8 mouse cellular contexts compared by ENCODE assay signal in the genomic region with DNA sequence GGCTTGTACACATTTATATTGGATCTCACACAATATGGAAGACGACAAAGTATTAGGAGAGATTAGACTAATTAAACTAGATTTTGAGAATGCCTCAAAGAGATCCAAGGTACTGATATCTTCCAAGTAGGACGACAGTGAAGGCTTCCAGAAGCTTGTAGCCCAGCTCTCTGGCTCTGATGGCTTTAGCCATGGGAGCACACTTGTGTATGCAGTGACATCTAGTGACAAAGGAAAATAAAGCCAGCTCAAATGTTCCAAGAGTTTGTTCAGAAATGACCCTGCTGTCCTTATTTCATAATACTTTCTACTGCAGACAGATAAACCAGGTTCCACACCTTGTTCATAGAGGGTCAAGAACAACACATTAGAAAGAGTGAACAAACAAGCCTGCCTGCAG.
A peak's percentile ranks its signal among the peaks of the same experiment; 100 is the strongest.
DNase-seq lines count a peak whose midpoint lies in the region; ATAC-seq and TF ChIP-seq lines count a peak whose summit lies in the region.

No protein-coding gene starts in this region.

- no peak for TF ChIP-seq POLR2A in kidney, adult 2 months (IDR thresholded peaks at IDR 0.05; ENCODE audit: low read depth, low read length)

- CTCF ChIA-PET in Patski (lab: Charles Lee): interaction anchor here (1.0 to 2.1 kb wide), 10 partner anchors 69 to 739 kb away, joined by 3 to 9 read pairs (median 4); no protein-coding TSS in a partner anchor

- no peaks in the 10 kb centered on the region for H3K36me3 ChIP-seq in hindbrain, embryonic 10.5 days
- H3K36me3 ChIP-seq in hindbrain, embryonic 13.5 days: no peaks in the 10 kb centered on the region
- H3K36me3 ChIP-seq in kidney, adult 2 months (ENCODE audit: control insufficient read depth, insufficient read depth, low read length): no peaks in the 10 kb centered on the region

- peaks cover 27% of the 10 kb centered on the region for H3K4me1 ChIP-seq in hindbrain, embryonic 10.5 days (replicated peaks)
- H3K4me1 ChIP-seq in hindbrain, embryonic 13.5 days (replicated peaks): peaks cover 18% of the 10 kb centered on the region; the same call in 1 of the 2 replicates
- no peaks in the 10 kb centered on the region for H3K4me1 ChIP-seq in kidney, adult 2 months (ENCODE audit: control insufficient read depth, insufficient read depth, low read length)

- in situ Hi-C loops in Patski (cut with MboI; ENCODE audit: low pct_unique_long_range_greater_than_20kb): loop anchor here (5.0 to 10.0 kb wide), 7 partner anchors 210 to 820 kb away; a partner anchor contains a TSS

- H3K4me2 ChIP-seq in hindbrain, embryonic 13.5 days: no peak overlapping the region

- DNase-seq in hindbrain, embryonic 10.5 days (ENCODE audit: low spot score): peak; percentile 8
- no peak for DNase-seq in Patski (ENCODE audit: low read depth, low spot score)
- DNase-seq in cerebellum, postnatal 14 days: peak; percentile 51 to 64
- DNase-seq in kidney, adult 2 months: peak; percentile 56
- DNase-seq in mesoderm, embryonic 11.5 days (ENCODE audit: low read depth, low spot score): peak; percentile 29
- DNase-seq in thymus, postnatal 25 days: no peak
- no peak for DNase-seq in ovary, postnatal 14 days (ENCODE audit: low spot score)

- 20% methylated on average over 2 of the region's 2 CpGs for WGBS in hindbrain, embryonic 10.5 days
- 20% methylated on average over 2 of the region's 2 CpGs for WGBS in hindbrain, embryonic 13.5 days
- WGBS in kidney, adult 2 months: 12% methylated on average over 2 of the region's 2 CpGs

- no peak overlapping the region for H3K4me3 ChIP-seq in hindbrain, embryonic 10.5 days
- no peak overlapping the region for H3K4me3 ChIP-seq in hindbrain, embryonic 13.5 days
- no peak overlapping the region for H3K4me3 ChIP-seq in kidney, adult 2 months (ENCODE audit: insufficient read depth, low read depth, low read length)

- H3K27ac ChIP-seq in hindbrain, embryonic 10.5 days: no peak overlapping the region
- no peak overlapping the region for H3K27ac ChIP-seq in hindbrain, embryonic 13.5 days
- H3K27ac ChIP-seq in kidney, adult 2 months (ENCODE audit: insufficient read depth, low read depth, low read length): no peak overlapping the region

- H3K9ac ChIP-seq in hindbrain, embryonic 13.5 days: no peak overlapping the region

- H3K9me3 ChIP-seq in hindbrain, embryonic 10.5 days: no peaks in the 10 kb centered on the region
- H3K9me3 ChIP-seq in hindbrain, embryonic 13.5 days: no peaks in the 10 kb centered on the region

- ATAC-seq in hindbrain, embryonic 13.5 days (ENCODE audit: low FRiP score): no peak
- peak; percentile 68 for ATAC-seq in Patski

- POLR2A ChIA-PET in Patski (lab: Charles Lee): interaction anchor here (1.0 to 1.1 kb wide), 2 partner anchors 70 to 617 kb away, joined by 3 read pairs; no protein-coding TSS in a partner anchor

- H3K27me3 ChIP-seq in hindbrain, embryonic 10.5 days (ENCODE audit: insufficient read depth, poor library complexity, severe bottlenecking): peaks cover 13% of the 10 kb centered on the region
- peaks cover 11% of the 10 kb centered on the region for H3K27me3 ChIP-seq in hindbrain, embryonic 13.5 days
- no peaks in the 10 kb centered on the region for H3K27me3 ChIP-seq in Patski
- 0 out of 2 replicates have a peak, but pooled peaks cover 2% of the 10 kb centered on the region for H3K27me3 ChIP-seq in kidney, adult 2 months (replicated peaks; ENCODE audit: control insufficient read depth, insufficient read depth, low read length)

- TF ChIP-seq CTCF in Patski (IDR thresholded peaks at IDR 0.05): peak; percentile 80
- peak; percentile 65 for TF ChIP-seq CTCF in kidney, adult 2 months (conservative IDR thresholded peaks at IDR 0.05; ENCODE audit: insufficient read depth, insufficient read length, low read depth, low read length)

Comparison
In these comparisons a context has a peak if more than half of its experiments do, and no peak if none do; other contexts are left out.
1. DNase-seq: peak in hindbrain, embryonic 10.5 days (single experiment), cerebellum, postnatal 14 days (2 of 2), kidney, adult 2 months (single experiment) and mesoderm, embryonic 11.5 days (single experiment); none in Patski (single experiment), thymus, postnatal 25 days (single experiment) and ovary, postnatal 14 days (single experiment).